Mouse (Mus musculus) neutrophil, adult 65 days (primary cell): Measurements from ENCODE around the gene Olfr1282. TPM values are rescaled to one million over a fixed set of nuclear protein-coding genes. Genes with fewer than 3 reads are reported as not detected.

Source experiments
- total RNA-seq: library from RNA; stranded (reverse); gene quantifications from 2 replicates; pipeline ENCODE4 v1.2.4, GENCODE M21; 2023

Olfr1282 gene
- total RNA-seq: not detected in 2 replicates

DNA sequence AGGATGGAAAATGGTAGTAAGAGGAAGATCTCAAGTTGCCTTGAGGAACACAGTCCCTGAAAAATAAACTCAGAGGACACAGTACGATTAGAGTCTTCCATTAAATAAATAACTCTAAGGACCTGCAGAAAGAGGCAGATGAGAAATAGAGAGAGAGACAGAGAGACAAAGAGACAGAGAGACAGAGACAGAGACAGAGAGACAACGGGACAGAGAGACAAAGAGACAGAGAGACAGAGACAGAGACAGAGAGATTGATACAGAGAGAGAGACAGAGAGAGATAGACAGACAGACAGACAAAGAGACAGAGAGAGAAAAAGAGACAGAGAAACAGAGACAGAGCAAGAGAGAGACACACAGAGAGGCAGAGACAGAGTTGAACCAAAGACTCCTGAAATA is at the start of gene Olfr1282:
TSS of gene Olfr1282 (minus strand) at position 101 of the 400 bp plus-strand sequence.

DNA sequence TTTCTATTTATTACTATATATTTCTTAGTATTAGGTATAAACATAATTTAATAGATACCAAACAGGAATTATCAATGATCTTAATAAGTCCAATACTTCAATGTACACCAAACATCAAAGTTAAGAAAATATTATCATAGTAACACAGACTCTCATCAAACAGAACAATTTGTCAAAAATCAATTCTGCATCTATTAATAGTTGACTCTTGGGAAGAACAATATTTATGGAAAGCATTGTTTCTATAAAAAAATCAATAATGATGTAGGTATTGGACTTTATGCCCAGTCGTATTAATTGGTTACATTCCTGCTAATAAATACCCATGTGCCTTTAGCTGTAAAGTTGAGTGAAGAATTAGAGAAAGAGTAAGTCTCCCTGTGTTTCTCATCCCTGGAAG is 39.3 kb upstream of the Olfr1282 start, which contains the start of gene Olfr1284:
TSS of gene Olfr1284 (plus strand) at position 301 of the 400 bp plus-strand sequence.

DNA sequence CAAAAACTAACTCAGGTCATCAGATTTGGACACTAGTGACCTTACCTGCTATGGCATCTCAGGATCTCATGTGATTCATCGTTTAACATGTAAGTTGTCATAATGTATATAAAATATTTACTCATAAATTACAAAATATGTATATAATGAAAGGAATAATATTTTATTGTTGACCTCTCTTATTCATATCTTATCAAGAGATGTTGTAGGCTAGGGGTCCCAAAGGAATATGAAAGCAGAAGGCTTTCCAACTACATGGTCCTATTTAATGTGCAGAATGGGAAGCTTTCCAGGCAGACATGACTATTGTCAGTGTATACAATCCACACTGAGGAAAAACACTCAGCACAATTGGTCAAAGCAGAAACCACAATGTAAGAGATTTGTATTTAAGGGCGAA is 30.6 kb upstream of the Olfr1282 start, which contains the start of gene Olfr1283:
TSS of gene Olfr1283 (plus strand) at position 301 of the 400 bp plus-strand sequence.

DNA sequence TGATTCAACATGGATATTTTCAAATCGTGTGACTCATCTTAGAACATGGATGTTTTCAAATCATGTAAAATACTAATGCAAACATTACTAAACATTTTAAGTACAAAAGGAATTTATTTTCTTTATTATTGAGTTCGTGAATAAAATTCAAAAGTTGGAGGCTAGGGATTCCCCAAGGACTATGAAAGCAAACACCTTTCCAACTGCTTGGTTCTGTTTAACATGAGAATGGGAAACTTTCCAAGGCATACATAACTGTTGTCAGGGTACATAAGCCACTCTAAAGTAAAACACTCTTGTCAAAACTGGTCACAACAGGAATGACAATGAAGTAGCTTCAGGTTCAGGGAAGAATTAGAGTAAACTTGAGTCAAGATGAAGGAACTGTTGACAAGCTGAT is 9.7 kb downstream of the Olfr1282 start, which contains the start of gene Olfr1281:
TSS of gene Olfr1281 (plus strand) at position 301 of the 400 bp plus-strand sequence.

DNA sequence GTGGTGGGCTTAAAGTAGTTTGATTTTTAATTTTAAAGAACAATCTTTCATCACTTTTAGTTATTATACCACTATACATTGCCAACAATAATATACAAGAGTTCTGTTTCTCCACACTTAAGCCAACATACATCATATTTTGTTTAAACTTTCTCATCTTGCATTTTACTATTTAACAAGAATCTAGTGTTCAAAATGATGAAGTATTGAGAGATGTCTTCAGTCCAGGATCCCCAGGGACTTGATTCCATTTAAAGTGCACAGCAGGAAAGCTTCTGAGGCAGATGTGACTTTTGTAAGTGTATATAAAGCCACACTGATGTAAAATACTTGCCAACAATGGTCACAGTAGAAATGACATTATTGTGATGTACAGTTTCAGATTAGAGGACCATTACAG is 22.2 kb downstream of the Olfr1282 start, which contains the start of gene Olfr1280:
TSS of gene Olfr1280 (plus strand) at position 301 of the 400 bp plus-strand sequence.

DNA sequence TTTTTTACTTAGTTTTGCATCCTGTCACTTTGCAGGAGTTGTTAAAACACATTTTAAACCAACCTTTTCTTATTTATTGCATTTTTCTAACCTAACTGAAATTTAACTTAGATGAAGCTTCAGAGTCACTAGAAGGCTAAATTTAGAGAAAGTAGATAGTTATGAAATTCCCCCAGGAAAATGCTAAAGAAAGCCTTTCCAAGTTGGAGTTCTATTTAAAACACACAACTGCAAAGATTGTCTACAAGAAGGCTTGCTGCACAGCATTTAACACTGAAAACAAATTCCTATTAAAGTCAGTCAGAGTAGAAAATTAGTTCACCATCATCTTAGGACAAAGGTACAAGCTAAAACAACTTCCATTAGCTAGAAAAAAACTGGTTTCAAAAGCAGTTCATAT is 35.5 kb downstream of the Olfr1282 start, which contains the start of gene Olfr1279:
TSS of gene Olfr1279 (plus strand) at position 262 of the 400 bp plus-strand sequence.

DNA sequence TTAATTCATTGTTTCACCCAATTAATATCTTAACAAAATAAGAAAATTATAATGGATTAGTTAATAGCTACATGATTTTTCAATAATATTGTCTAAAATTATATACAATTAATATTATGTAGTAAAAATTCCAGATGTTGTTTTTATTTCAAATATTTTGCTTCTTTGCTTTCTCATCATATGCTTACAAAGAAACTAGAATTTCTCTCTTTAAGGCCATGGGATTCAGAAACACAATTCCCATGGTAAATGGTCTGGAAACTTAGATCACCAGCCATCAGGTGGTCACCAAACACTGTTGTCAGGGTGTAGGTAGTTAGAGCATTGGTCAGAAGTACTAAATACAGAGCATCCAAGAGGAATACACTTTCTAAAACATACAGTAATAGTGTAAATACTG is 46.0 kb downstream of the Olfr1282 start, which contains the start of gene Olfr1278:
TSS of gene Olfr1278 (plus strand) at position 301 of the 400 bp plus-strand sequence.

Other genes with a start within 250 kb of the Olfr1282 start
- gene Gm13941, start 230.1 kb downstream of the Olfr1282 start, total RNA-seq: not detected in 2 replicates
- not detected in 2 replicates for gene Gm15130, start 183.1 kb downstream of the Olfr1282 start, total RNA-seq
- not detected in 2 replicates for gene 4930430A15Rik, start 106.5 kb downstream of the Olfr1282 start, total RNA-seq
- not detected in 2 replicates for gene Olfr1275, start 100.8 kb downstream of the Olfr1282 start, total RNA-seq
- gene Olfr1276, start 81.6 kb downstream of the Olfr1282 start, total RNA-seq: not detected in 2 replicates
- not detected in 2 replicates for gene Olfr1277, start 62.0 kb downstream of the Olfr1282 start, total RNA-seq
- not detected in 2 replicates for gene Olfr1278, start 45.9 kb downstream of the Olfr1282 start, total RNA-seq
- not detected in 2 replicates for gene Olfr1279, start 35.4 kb downstream of the Olfr1282 start, total RNA-seq
- not detected in 2 replicates for gene Olfr1280, start 22.1 kb downstream of the Olfr1282 start, total RNA-seq
- not detected in 2 replicates for gene Olfr1281, start 9.6 kb downstream of the Olfr1282 start, total RNA-seq
- not detected in 2 replicates for gene Olfr1283, start 30.7 kb upstream of the Olfr1282 start, total RNA-seq
- gene Olfr1284, start 39.4 kb upstream of the Olfr1282 start, total RNA-seq: not detected in 2 replicates
- not detected in 2 replicates for gene Olfr1286, start 87.0 kb upstream of the Olfr1282 start, total RNA-seq
- gene Olfr1287, start 113.1 kb upstream of the Olfr1282 start, total RNA-seq: not detected in 2 replicates
- gene Olfr1288, start 138.0 kb upstream of the Olfr1282 start, total RNA-seq: not detected in 2 replicates
- gene Olfr1289, start 144.7 kb upstream of the Olfr1282 start, total RNA-seq: not detected in 2 replicates
- not detected in 2 replicates for gene Olfr1290, start 157.8 kb upstream of the Olfr1282 start, total RNA-seq
- not detected in 2 replicates for gene Olfr1291-ps1, start 161.1 kb upstream of the Olfr1282 start, total RNA-seq
- gene Olfr1293-ps, start 189.1 kb upstream of the Olfr1282 start, total RNA-seq: not detected in 2 replicates
- not detected in 2 replicates for gene Olfr1294, start 204.2 kb upstream of the Olfr1282 start, total RNA-seq
- gene Olfr1295, start 233.6 kb upstream of the Olfr1282 start, total RNA-seq: not detected in 2 replicates